Mouse (Mus musculus): ENCODE data around the gene Hsd3b7.
"Not testable (repeated sequence)": the region's sequence is repeated elsewhere in the genome, so short reads cannot be mapped to it uniquely, and the experiment has no call there.

Gene Hsd3b7

GRCm38 (mm10) chr7:127800435-127801009, at the start of gene Hsd3b7:
Gene Hsd3b7 (plus strand): TSS chr7:127800604.
- peak; percentile 87 for DNase-seq

DNA sequence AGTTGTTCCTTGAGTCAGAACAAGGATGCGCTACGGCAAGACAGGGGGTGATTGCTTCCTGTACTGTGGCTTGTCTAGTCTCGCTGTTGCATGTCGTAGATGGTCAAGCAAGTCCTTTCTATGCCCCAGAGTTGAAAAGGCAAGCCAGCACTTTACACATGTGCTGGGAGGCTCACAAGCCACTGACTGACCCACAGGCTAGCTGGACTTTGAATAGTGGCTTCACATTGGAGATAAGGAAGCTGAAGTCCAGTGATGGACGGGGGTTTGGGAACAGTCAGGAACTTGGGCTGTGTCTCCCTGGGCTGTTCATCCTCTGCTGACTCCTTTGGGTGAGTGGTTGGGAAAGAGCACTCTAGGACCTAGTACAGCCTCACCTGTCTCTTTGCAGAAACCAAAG, 48.8 kb upstream of the Hsd3b7 start:
- no peak for DNase-seq

DNA sequence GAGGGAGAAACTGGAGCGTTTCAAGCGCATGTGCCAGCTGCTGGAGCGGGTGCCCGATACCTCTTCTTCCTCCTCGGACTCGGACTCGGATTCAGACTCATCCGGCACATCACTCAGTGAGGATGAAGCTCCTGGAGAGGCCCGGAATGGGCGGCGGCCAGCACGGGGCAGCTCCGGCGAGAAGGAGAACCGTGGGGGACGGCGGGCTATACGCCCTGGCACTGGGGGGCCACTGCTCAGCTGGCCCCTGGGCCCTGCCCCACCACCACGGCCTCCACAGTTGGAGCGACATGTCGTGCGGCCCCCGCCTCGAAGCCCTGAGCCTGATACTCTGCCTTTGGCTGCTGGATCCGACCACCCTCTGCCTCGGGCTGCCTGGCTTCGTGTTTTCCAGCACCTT, 48.3 kb upstream of the Hsd3b7 start:
- no peak for DNase-seq

DNA sequence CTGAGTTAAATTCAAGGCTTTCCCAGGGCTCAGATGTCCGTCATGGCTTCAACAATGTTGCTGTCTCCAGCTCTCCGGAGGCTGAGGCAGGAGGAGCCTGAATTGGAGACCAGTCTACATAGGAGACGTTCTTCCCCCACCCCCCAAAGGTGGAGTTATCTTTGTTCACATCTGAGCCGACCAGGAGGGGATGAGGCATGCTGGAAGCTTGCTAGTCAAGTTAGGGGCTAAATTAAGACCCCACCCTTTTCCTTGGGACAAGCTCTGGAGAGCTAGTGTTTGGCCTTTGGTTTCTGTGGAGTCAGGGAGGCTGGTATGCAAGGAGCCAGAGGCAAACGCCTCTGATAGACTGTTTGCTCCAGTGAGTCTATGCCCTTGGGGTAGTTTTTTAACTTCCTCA, 47.2 kb upstream of the Hsd3b7 start:
- DNase-seq, result no peak

DNA sequence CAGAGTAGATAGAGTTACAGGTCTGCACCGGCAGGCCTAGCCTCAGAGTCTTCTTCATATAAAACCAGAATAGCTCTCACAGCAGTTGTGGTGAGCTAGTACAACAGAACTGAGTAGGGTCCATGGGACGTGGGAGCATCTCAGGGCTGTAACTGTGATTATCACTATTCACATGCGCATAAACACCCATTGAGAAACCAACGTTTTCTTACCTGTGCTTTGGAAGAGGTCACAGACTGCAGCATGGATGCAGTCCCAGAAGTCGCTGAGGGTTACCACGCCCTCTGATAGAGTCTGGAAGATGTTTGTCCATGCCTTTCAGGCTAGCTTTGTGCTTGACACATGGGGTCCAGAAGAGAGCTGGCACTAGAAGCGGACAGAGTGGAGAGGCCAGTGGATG, 46.7 kb upstream of the Hsd3b7 start:
- DNase-seq, result no peak

DNA sequence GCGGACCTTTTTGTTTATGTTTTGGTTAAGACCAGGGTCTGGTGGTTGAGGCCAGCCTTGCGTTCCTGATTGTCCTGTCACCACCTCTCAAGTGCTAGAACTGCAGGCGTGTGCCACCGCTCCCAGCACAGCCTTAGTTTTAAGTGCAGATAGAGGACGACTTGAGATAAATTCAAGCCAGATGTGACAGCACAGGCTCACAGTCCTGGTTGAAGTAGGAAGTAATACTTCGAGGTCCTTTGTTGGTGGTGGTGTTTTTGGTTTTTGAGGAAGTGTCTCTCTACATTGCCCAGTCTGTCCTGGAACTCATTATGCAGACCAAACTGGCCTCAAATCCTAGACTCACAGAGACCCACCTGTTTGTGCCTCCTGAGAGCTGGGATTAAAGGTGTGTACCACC, 40.7 kb upstream of the Hsd3b7 start:
- DNase-seq, result no peak

GRCm38 (mm10) chr7:127760478-127760877, 39.9 kb upstream of the Hsd3b7 start:
- no peak for DNase-seq

DNA sequence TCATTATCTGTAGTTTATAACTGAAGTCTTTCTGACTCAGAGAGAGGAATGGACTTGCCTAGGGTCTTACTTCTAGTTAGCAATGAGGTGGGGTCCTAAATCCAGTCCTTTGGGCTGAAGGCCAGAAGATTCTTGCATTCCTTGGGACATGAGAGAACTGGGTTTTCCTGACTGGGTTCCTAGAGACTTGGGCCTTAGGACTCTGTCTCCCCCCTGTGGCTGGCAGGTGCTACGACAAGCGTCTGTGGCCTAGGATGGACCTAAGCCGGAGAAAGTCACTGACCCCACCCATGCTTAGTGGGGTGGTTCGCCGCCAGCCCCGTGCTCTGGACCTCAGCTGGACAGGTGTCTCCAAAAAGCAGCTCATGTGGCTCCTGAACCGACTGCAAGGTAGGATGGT, 39.4 kb upstream of the Hsd3b7 start:
- DNase-seq, result peak; percentile 76

DNA sequence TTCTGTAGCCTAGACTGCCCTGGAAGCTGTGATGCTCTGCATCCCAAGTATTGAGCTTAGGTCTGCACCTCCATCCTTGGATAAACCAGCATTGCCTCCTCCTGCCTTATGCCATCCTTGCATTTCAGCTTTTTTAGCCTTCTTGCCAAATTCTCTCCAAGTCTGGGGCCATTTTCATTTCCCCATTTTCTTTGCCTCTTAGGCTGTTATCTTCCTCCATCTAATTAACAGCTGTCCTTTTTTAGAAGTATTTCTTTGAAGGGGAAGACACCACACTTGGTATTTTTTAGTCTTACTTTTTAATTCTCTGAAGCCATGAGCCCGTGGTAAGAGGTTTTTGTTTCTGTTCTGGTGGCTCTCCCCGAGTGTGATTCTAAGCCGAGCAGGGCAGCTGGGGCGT, 36.8 kb upstream of the Hsd3b7 start:
- DNase-seq, result no peak

DNA sequence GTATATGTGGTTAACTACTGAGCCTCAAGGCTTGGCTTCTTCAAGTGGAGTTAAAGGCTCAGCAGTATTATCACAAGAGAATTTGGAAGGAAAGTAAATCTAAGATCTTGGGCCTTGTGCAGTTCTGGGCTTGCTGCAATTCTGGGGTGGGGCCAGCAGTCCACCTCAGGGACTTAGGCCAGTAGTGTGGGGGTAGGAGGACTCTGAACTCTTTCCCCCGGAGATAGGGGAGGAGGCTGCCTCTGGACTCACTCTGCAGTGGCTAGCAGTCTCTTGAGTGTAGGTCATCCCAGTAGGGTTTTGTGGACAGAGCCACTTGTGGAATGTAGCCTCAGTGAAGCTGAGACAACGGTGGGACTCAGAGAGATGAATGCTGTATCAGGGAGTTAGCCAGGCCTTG, 34.6 kb upstream of the Hsd3b7 start:
- no peak for DNase-seq

GRCm38 (mm10) chr7:127766851-127767609, 33.4 kb upstream of the Hsd3b7 start:
- DNase-seq, result no peak

GRCm38 (mm10) chr7:127767671-127768345, 32.6 kb upstream of the Hsd3b7 start:
- DNase-seq, result no peak

- peak; percentile 27 to 37 for DNase-seq
These were observed 31.9 kb upstream of the Hsd3b7 start for GRCm38 (mm10) chr7:127768346-127768996.

DNA sequence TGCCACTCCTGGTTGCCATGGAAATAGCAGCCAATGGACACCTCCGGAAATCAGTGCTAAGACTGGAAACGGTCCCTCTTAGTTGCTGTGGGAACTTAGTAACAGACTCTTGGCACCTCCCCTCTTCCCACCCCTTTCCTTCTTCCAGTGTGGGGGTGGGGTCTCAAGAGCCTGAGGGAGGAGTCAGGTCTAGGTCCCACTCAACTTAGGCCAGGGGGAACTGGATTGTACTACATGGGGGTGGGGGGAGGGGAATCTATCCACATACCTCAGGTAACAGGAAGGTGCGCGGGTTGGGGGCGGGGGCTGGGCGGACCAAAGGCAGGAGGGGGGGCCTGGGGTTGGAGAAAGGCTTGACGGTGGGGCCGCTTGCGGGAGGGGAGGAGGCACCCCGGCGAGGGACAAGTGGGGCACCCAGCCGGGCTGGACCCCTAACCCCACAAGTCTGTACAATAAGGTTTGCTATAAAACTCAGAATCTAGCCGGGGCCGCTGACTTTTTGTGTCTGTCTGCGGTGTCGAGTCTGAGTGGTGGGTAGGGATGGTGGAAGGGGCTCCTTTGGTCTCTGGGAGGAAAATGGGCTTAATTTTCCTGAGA, 31.3 kb upstream of the Hsd3b7 start:
- peak; percentile 36 to 44 for DNase-seq

DNA sequence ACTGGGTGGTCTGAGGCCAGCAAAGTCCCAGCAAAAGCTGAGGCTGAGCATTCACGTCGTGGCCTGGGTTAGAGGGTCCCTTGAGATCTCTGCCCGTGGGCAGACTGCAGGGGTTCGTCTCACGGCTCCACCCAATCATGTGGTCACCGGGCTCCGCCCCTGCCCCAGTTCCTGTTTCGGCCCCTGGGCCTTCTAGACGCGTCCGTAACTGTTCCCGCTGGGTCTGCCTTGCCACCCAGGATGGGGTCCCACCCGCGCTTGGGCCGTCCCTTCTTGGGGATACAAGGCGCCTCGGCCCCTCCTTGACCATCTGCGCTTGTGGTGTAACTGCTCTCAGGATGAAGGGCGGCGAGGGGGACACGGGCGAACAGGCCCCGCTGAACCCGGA, 30.8 kb upstream of the Hsd3b7 start, which contains the start of gene Orai3:
Gene Orai3, plus strand, starts transcription at position 165 of the 388 bp plus-strand sequence.
- peak; percentile 90 to 91 for DNase-seq

DNA sequence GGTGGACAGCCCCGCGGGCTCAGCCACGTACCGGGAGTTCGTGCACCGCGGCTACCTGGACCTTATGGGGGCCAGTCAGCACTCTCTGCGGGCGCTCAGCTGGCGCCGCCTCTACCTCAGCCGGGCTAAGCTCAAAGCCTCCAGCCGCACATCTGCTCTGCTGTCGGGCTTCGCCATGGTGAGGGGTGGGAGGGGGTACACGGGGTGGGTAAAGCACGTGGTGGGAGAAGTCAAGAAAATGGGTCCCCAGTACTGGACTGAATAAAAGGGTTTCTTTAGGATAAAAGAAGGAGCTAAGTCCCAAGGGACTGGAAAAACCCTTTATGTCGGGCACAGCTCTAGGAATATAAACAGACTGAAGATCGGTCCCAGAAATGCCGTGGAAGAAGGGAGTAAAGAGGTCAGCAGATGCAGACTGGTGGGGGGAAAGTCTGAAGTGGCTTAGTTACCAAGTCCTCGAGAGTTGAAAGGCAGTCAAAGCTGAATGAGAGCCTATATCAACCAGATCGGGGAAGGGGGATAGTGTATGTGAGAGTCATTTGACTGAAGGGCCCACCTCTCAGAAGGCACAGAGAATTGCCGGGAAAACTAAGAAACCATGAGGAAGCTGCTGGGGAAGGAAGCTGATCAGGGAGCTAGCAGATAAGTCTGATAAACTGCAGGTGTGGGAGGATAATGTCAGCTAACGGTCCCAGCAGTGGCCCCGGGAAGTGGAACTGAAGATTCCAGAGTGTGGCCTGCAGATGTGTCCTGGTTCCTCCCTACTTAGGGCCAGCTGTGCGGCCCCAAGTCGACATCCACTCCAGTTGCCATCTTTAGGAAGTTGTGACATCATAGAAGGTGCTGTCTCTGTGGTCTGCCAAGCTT, 30.1 kb upstream of the Hsd3b7 start:
- DNase-seq, result peak in 1 of 2 experiments; percentile 8

- no peak for DNase-seq
These were observed 29.1 kb upstream of the Hsd3b7 start for GRCm38 (mm10) chr7:127771262-127771661.

DNA sequence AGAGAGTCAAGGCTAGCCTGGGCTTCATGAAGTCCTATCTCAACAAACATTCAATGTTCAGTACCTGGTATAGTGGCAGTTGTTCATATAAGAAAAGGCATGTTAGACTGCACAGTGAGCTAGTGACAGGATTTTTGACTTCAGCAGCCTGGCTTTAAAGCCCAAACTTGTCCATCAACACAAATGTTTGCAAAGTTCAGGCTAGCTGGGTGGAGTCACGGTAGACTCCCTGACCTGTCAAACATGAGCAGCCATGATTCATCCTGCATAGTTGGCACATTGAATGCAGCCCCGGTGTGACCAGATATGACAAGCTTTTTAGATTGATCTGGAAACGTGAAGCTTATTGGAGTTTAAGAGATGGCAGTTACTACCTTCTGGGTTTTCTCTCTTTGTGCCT, 28.3 kb upstream of the Hsd3b7 start:
- no peak for DNase-seq

GRCm38 (mm10) chr7:127772557-127772956, 27.8 kb upstream of the Hsd3b7 start:
- DNase-seq, result no peak

DNA sequence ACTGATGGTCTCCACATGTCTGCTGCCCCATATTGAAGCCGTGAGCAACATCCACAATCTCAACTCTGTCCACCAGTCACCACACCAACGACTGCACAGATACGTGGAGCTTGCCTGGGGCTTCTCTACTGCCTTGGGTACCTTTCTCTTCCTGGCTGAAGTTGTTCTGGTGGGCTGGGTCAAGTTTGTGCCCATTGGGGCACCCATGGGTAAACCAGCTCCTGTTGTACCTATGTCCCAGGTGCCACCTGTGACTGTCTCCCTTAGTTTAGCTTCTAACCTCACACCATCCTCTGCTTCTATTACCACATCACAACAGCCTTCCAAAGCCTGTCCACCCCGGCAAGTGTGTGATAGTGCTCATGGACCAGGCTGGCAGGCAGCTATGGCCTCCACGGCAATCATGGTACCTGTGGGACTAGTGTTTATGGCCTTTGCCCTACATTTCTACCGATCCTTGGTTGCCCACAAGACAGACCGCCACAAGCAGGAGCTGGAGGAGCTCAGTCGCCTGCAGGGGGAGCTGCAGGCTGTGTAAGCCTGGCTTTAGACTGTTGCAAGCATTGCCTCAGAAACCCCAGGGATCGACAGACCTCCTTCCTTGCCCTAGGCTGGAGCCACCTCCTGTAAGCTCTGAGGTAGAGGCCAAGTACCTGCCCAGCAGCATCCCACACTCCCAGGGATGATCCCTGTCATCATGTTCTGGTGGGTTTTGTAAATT, 26.6 kb upstream of the Hsd3b7 start:
- peak; percentile 80 to 81 for DNase-seq

DNA sequence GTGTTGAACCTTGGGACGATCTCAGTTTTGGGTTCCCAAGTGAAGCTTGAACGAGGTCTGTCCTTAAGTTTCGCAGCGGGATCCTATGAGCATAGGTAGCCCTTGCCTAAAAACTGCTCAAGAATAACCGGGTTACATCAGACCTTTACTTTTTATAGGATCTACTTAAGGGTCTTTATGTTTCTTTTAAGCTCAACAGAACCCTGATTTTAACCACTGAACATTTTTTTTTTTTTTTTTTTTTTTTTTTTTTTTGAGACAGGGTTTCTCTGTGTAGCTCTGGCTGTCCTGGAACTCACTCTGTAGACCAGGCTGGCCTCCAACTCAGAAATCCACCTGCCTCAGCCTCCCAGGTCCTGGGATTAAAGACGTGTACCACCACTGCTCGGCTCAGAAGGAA, 24.6 kb upstream of the Hsd3b7 start:
- not testable (repeated sequence) for DNase-seq

All from B cell, adult 2 months (primary cell).